Mouse (Mus musculus) heart, embryonic 12.5 days (tissue): ENCODE measurements at regions not wholly inside any gene's neighbourhood (a gene's known extent, or its start where the extent isn't known, plus 50 kb on each side); places are given as distances from the start of the nearest gene placed in this dataset.

Experiments
- ATAC-seq: fragments of 200-750 bp; cut with Nextera tagmentation; 2 replicates; pipeline ENCODE4 v1.8.0; 2017; ENCODE audit warnings: moderate TSS enrichment, moderate library complexity; ENCODE audit not compliant: insufficient number of reproducible peaks, low FRiP score
- H3K27ac ChIP-seq: fragments of 300-500 bp; sonication (generic); 2 replicates; pipeline ENCODE4 v1.5.1; 2016; ENCODE audit warnings: mild to moderate bottlenecking, moderate library complexity; ENCODE audit not compliant: poor library complexity, severe bottlenecking
- H3K27me3 ChIP-seq: fragments of 300-500 bp; sonication (generic); replicated peaks from 2 replicates; pipeline ENCODE4 v1.6.1; 2016; ENCODE audit warnings: mild to moderate bottlenecking, moderate library complexity
- H3K36me3 ChIP-seq: fragments of 300-500 bp; sonication (generic); 2 replicates; pipeline ENCODE4 v1.6.1; 2016; ENCODE audit warnings: mild to moderate bottlenecking, moderate library complexity
- H3K4me1 ChIP-seq: fragments of 300-500 bp; sonication (generic); replicated peaks from 2 replicates; pipeline ENCODE4 v1.6.1; 2016; ENCODE audit warnings: mild to moderate bottlenecking
- H3K4me2 ChIP-seq: fragments of 300-500 bp; sonication (generic); 2 replicates; pipeline ENCODE4 v1.6.1; 2016; ENCODE audit warnings: mild to moderate bottlenecking, moderate library complexity
- H3K4me3 ChIP-seq: fragments of 300-500 bp; sonication (generic); 2 replicates; pipeline ENCODE4 v1.5.1; 2016; ENCODE audit warnings: mild to moderate bottlenecking
- H3K9ac ChIP-seq: fragments of 300-500 bp; sonication (generic); 2 replicates; pipeline ENCODE4 v1.6.1; 2016; ENCODE audit warnings: mild to moderate bottlenecking, moderate library complexity
- H3K9me3 ChIP-seq: fragments of 300-500 bp; sonication (generic); replicated peaks from 2 replicates; pipeline ENCODE4 v1.6.1; 2016; ENCODE audit warnings: mild to moderate bottlenecking, moderate library complexity
- WGBS: fragments of 180-500 bp; shearing (Covaris S2); methylation state at CpG from one replicate; pipeline ENCODE4 v1.1.7; 2016; 5-methylcytosine and 5-hydroxymethylcytosine counted together

- Histone ChIP-seq H3K27me3 (no peaks in the 10 kb centered on the region), H3K9ac (no peak overlapping the region), H3K27ac (no peak overlapping the region), H3K36me3 (no peaks in the 10 kb centered on the region), H3K4me2 (no peak overlapping the region), H3K4me1 (peaks cover 16% of the 10 kb centered on the region), H3K9me3 (no peaks in the 10 kb centered on the region), H3K4me3 (no peak overlapping the region)
- 72% methylated on average over 6 of the region's 6 CpGs for WGBS
- no peak for ATAC-seq
Measured at GRCm38 (mm10) chr14:46636364-46636763, 124.0 kb upstream of the Cdkn3 start.

DNA sequence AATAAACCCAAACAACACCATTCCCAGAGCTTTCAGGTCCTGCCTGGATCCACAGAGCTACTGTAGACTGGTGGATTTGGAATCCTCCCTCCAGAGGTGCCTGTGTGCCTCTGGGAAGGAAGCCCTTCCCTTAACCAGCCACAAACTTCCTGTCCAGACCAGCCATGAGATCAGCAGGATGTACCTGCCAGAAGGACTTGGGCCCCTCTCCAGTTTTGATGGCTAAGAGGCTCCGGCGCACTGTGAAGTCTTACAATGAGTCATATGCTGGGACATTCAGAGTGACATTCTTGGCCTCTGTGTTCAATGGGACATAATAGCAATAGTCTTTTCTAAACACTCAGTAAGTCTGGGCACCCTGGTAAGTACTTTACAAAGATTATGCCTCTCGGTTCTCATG, 125.0 kb upstream of the Cdkn3 start:
- Histone ChIP-seq H3K4me2 (no peak overlapping the region), H3K27ac (no peak overlapping the region), H3K4me3 (no peak overlapping the region), H3K27me3 (no peaks in the 10 kb centered on the region), H3K9ac (no peak overlapping the region), H3K4me1 (peaks cover 16% of the 10 kb centered on the region), H3K9me3 (no peaks in the 10 kb centered on the region), H3K36me3 (no peaks in the 10 kb centered on the region)
- no peak for ATAC-seq
- 45% methylated on average over 3 of the region's 3 CpGs for WGBS

- Histone ChIP-seq H3K9me3 (no peaks in the 10 kb centered on the region), H3K4me2 (no peak overlapping the region), H3K27me3 (no peaks in the 10 kb centered on the region), H3K9ac (no peak overlapping the region), H3K27ac (no peak overlapping the region), H3K36me3 (no peaks in the 10 kb centered on the region), H3K4me1 (peaks cover 16% of the 10 kb centered on the region), H3K4me3 (no peak overlapping the region)
- WGBS, result 72% methylated on average over 12 of the region's 12 CpGs
- no peak for ATAC-seq
Measured at GRCm38 (mm10) chr14:46634656-46635244, 125.6 kb upstream of the Cdkn3 start.

DNA sequence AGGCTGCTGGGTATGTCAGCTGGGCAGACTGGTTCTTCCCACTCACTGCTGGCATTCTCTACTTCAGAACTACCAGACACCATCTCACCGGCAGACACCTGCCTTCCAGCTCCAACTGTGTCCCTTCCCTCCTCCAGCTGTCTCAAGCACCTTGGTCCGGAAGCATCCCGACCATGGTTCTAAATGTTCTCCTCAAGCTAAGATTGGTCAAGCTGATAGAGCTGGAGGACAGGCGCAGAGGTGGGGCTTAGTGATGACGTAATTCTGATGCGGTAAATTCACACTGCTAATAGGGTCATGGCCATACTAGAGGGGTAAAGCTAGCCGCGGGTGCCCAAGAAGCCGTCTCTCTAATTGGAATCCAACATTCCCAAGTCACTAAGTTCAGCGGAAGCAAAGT, 126.1 kb upstream of the Cdkn3 start:
- Histone ChIP-seq H3K9me3 (no peaks in the 10 kb centered on the region), H3K27ac (no peak overlapping the region), H3K4me2 (no peak overlapping the region), H3K4me3 (no peak overlapping the region), H3K4me1 (peaks cover 16% of the 10 kb centered on the region), H3K9ac (no peak overlapping the region), H3K36me3 (no peaks in the 10 kb centered on the region), H3K27me3 (no peaks in the 10 kb centered on the region)
- 80% methylated on average over 10 of the region's 10 CpGs for WGBS
- ATAC-seq, result no peak

- Histone ChIP-seq H3K9ac (no peak overlapping the region), H3K4me1 (peaks cover 13% of the 10 kb centered on the region), H3K27ac (no peak overlapping the region), H3K27me3 (no peaks in the 10 kb centered on the region), H3K4me3 (no peak overlapping the region), H3K36me3 (no peaks in the 10 kb centered on the region), H3K4me2 (no peak overlapping the region), H3K9me3 (no peaks in the 10 kb centered on the region)
- no peak for ATAC-seq
- 88% methylated on average over 5 of the region's 5 CpGs for WGBS
Measured at GRCm38 (mm10) chr14:46627690-46628089, 132.7 kb upstream of the Cdkn3 start.

DNA sequence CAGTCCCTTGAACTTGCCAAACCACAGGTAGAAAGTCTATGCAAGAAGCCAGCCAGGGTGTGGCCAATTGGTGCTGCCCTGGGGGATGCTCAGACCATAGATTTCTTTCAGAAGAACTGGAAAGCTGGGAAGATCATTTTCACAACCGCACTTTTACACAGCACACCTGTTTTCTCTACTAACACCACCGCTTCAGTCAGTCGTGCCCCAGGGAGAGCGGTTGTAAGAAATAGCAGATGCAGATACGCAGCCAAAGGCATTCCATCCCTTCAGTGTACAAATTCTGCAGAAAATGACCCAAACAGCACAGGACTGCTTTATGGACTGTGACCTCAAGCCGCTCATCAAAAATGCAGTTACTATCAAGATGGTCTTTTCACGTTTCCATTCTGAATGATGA, 134.6 kb upstream of the Cdkn3 start:
- no peak for ATAC-seq
- H3K27me3 ChIP-seq, result no peaks in the 10 kb centered on the region
- WGBS, result 84% methylated on average over 7 of the region's 7 CpGs

GRCm38 (mm10) chr14:46623645-46624044, 136.7 kb upstream of the Cdkn3 start:
- WGBS, result 3% methylated on average over 2 of the region's 2 CpGs
- Histone ChIP-seq H3K27ac (no peak overlapping the region), H3K27me3 (no peaks in the 10 kb centered on the region), H3K4me2 (no peak overlapping the region), H3K4me3 (no peak overlapping the region), H3K9ac (no peak overlapping the region; the same call in 1 of the 2 replicates), H3K9me3 (no peaks in the 10 kb centered on the region), H3K36me3 (no peaks in the 10 kb centered on the region), H3K4me1 (peaks cover 13% of the 10 kb centered on the region)
- no peak for ATAC-seq

More for the DNA sequence above, 134.6 kb upstream of the Cdkn3 start:
- no peak overlapping the region for H3K4me2 ChIP-seq
- no peak overlapping the region for H3K9ac ChIP-seq
- no peaks in the 10 kb centered on the region for H3K9me3 ChIP-seq
- peaks cover 13% of the 10 kb centered on the region for H3K4me1 ChIP-seq
- H3K36me3 ChIP-seq, result no peaks in the 10 kb centered on the region
- no peak overlapping the region for H3K27ac ChIP-seq
- H3K4me3 ChIP-seq, result no peak overlapping the region

DNA sequence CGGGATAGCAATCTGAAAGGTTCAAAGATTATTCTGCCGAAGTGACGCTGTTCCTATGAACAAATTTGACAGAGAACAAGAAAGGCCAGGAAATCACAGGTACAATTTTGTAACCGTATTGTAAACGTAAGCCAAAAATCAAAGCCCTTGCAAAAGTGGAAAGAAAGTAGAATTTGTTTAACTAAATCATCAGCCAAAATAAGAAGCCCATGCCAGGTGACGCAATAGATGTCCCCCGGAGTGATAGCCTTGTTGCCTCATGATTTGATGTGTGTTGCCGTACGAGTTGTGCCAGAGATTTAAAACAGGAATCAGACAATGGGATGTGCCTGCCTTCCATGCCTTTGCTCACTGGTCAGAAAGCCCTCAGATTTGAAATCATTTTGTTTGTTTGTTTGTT, 144.3 kb upstream of the Cdkn3 start:
- H3K9ac ChIP-seq, result no peak overlapping the region
- no peaks in the 10 kb centered on the region for H3K9me3 ChIP-seq
- H3K4me3 ChIP-seq, result no peak overlapping the region
- ATAC-seq, result no peak
- no peaks in the 10 kb centered on the region for H3K36me3 ChIP-seq
- no peak overlapping the region for H3K4me2 ChIP-seq
- no peak overlapping the region for H3K27ac ChIP-seq
- peaks cover 23% of the 10 kb centered on the region for H3K4me1 ChIP-seq
- 80% methylated on average over 9 of the region's 9 CpGs for WGBS
- H3K27me3 ChIP-seq, result no peaks in the 10 kb centered on the region

GRCm38 (mm10) chr14:46614936-46615335, 145.4 kb upstream of the Cdkn3 start:
- H3K27me3 ChIP-seq, result no peaks in the 10 kb centered on the region
- no peaks in the 10 kb centered on the region for H3K9me3 ChIP-seq
- no peak overlapping the region for H3K27ac ChIP-seq
- no peak overlapping the region for H3K9ac ChIP-seq
- H3K4me2 ChIP-seq, result no peak overlapping the region
- H3K4me1 ChIP-seq, result peaks cover 27% of the 10 kb centered on the region
- no peak overlapping the region for H3K4me3 ChIP-seq
- no peak for ATAC-seq
- H3K36me3 ChIP-seq, result no peaks in the 10 kb centered on the region
- 57% methylated on average over 4 of the region's 4 CpGs for WGBS

DNA sequence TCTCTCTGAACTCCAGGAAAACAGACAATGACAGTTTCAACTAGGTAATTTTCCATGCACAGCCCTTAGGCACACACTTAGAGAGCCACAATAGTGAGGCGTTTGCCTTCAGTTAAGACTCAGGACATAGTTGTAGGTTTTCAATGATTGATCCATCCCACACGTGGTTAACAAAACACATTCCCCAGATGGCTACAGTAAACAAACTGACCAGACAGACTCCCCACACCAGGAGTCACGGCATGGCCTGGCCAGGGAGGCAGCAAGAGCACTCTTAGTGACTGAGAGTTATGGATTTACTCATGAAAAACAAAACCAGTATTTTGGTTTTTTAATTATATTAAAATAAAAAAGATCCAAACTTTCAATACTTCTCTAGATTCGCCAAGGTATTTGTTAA, 146.6 kb upstream of the Cdkn3 start:
- Histone ChIP-seq H3K4me2 (no peak overlapping the region), H3K9ac (no peak overlapping the region), H3K4me3 (no peak overlapping the region), H3K36me3 (no peaks in the 10 kb centered on the region), H3K9me3 (peaks cover under 1% of the 10 kb centered on the region; the same call in 1 of the 2 replicates), H3K4me1 (peaks cover 27% of the 10 kb centered on the region), H3K27me3 (no peaks in the 10 kb centered on the region), H3K27ac (no peak overlapping the region)
- ATAC-seq, result no peak
- 51% methylated on average over 4 of the region's 4 CpGs for WGBS

- Histone ChIP-seq H3K4me2 (no peak overlapping the region), H3K4me1 (peaks cover 27% of the 10 kb centered on the region), H3K9me3 (peaks cover 5% of the 10 kb centered on the region), H3K27ac (no peak overlapping the region), H3K9ac (no peak overlapping the region), H3K27me3 (no peaks in the 10 kb centered on the region), H3K36me3 (no peaks in the 10 kb centered on the region), H3K4me3 (no peak overlapping the region)
- ATAC-seq, result no peak
- 59% methylated on average over 8 of the region's 8 CpGs for WGBS
Measured at GRCm38 (mm10) chr14:46613211-46613610, 147.1 kb upstream of the Cdkn3 start.

DNA sequence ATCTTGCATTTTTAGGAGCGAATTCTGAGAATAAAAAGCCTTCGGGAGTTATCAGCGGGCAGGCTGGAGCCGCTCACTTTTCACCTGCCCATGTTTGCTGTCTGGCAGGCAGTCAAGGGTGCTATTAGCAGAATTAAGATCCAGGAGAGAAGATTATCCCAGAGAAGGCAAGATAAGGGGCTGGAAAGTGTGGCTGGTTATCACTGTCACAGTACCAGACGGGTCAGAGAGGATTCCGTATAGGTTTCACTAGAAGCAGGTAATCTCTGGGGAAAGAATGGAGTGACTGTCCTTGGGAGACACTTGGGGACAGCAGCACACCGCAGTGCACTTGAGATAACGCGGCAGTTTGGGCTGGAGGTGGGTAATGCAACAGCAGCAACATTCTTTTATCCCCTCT, 147.8 kb upstream of the Cdkn3 start:
- WGBS, result 17% methylated on average over 9 of the region's 9 CpGs
- H3K4me2 ChIP-seq, result peak overlapping the region; percentile 39
- H3K27ac ChIP-seq, result no peak overlapping the region; the same call in 1 of the 2 replicates
- no peak overlapping the region for H3K9ac ChIP-seq
- no peaks in the 10 kb centered on the region for H3K27me3 ChIP-seq
- no peak overlapping the region for H3K4me3 ChIP-seq
- peaks cover 6% of the 10 kb centered on the region for H3K9me3 ChIP-seq
- H3K4me1 ChIP-seq, result peaks cover 27% of the 10 kb centered on the region
- ATAC-seq, result no peak
- H3K36me3 ChIP-seq, result no peaks in the 10 kb centered on the region
